Mouse (Mus musculus) intestine, embryonic 16.5 days (tissue): Measurements from ENCODE around the gene Dop1a. TPM values are rescaled to one million over a fixed set of nuclear protein-coding genes. Genes with fewer than 3 reads are reported as not detected.
A peak's percentile ranks its signal among the peaks of the same experiment; 100 is the strongest.
"Not testable (repeated sequence)": the region's sequence is repeated elsewhere in the genome, so short reads cannot be mapped to it uniquely, and the experiment has no call there.

Source experiments
- ATAC-seq: fragments of 200-750 bp; cut with Nextera tagmentation; 2 replicates; pipeline ENCODE4 v1.8.0; 2017; ENCODE audit warnings: moderate TSS enrichment, moderate library complexity
- H3K27ac ChIP-seq: fragments of 300-500 bp; sonication (generic); 2 replicates; pipeline ENCODE4 v1.5.1; 2014; ENCODE audit warnings: mild to moderate bottlenecking, low read length
- H3K27me3 ChIP-seq: fragments of 300-500 bp; sonication (generic); replicated peaks from 2 replicates; pipeline ENCODE4 v1.6.1; 2014; ENCODE audit warnings: low read length, control low read depth, mixed read lengths; ENCODE audit not compliant: control insufficient read depth, insufficient read depth
- H3K36me3 ChIP-seq: fragments of 300-500 bp; sonication (generic); 2 replicates; pipeline ENCODE4 v1.6.1; 2014; ENCODE audit warnings: low read length, control low read depth; ENCODE audit not compliant: control insufficient read depth, insufficient read depth
- H3K4me1 ChIP-seq: fragments of 300-500 bp; sonication (generic); 2 replicates; pipeline ENCODE4 v1.6.1; 2014; ENCODE audit warnings: low read length, control low read depth, mixed read lengths; ENCODE audit not compliant: control insufficient read depth, insufficient read depth
- H3K4me2 ChIP-seq: fragments of 300-500 bp; sonication (generic); 2 replicates; pipeline ENCODE4 v1.6.1; 2014; ENCODE audit warnings: low read depth, low read length, control low read depth
- H3K4me3 ChIP-seq: fragments of 300-500 bp; sonication (generic); 2 replicates; pipeline ENCODE4 v1.5.1; 2014; ENCODE audit warnings: mild to moderate bottlenecking, low read length
- H3K9ac ChIP-seq: fragments of 300-500 bp; sonication (generic); 2 replicates; pipeline ENCODE4 v1.6.1; 2014; ENCODE audit warnings: low read depth, low read length
- H3K9me3 ChIP-seq: fragments of 300-500 bp; sonication (generic); 2 replicates; pipeline ENCODE4 v1.6.1; 2016; ENCODE audit warnings: low read length, control low read depth; ENCODE audit not compliant: control insufficient read depth
- WGBS: fragments of 180-500 bp; shearing (Covaris S2); extraction: QIAGEN DNeasy Blood & Tissue Kit; methylation state at CpG from one replicate; pipeline ENCODE4 v1.1.7; 2014; 5-methylcytosine and 5-hydroxymethylcytosine counted together
- polyA plus RNA-seq: library from polyadenylated mRNA; unstranded; fragments of >200 nt; fragmentation: Nextera tagmentation; extraction: Ambion mirVana; gene quantifications from 2 replicates; pipeline ENCODE4 v1.2.1, GENCODE M21; 2015

The Dop1a gene
- polyA plus RNA-seq, 1 experiment from 2014 or later, result 10.5 TPM

DNA sequence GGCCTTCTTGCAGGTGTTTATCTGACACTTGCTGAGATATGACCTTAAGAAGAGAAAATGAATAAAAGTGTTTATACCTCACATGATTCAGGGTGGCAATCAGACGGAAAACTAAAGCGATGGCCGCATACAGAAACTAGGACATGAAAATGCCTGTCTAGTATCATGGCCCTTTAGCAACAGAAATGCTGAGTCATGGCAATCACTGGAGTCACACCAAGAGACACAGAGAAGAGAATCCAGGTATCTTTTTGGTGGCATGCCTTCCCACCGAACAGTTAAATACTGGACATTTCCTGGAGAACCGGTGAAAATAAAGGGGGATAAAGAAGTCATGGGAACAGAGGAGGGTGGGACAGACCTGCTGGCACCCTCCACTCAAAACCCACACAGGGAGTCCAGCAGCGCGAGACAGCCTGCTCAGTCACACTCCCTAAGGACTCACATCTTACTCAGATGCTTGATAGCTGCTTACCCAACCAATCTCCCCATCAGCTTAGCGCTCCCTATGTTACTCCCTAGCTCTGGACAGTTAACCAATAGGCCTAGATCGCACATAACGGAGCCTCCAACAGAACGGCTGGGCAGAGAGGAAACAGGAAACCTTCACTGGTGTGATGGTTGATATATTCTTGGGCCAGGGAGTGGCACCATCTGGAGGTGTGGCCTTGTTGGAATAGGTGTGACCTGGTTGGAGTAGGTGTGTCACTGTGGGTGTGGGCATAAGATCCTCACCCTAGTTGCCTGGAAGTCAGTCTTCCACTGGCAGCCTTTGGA lies 120.3 kb downstream of the Dop1a start:
- 0 out of 2 replicates have a peak, but pooled peaks have one; percentile 13 for ATAC-seq
- 88% methylated on average over 11 of the region's 11 CpGs for WGBS
- no peak overlapping the region for H3K4me2 ChIP-seq
- H3K9ac ChIP-seq, result no peak overlapping the region
- H3K36me3 ChIP-seq, result no peaks in the 10 kb centered on the region
- no peaks in the 10 kb centered on the region for H3K4me1 ChIP-seq
- H3K27me3 ChIP-seq, result no peaks in the 10 kb centered on the region
- H3K27ac ChIP-seq, result no peak overlapping the region
- 0 out of 2 replicates have a peak, but pooled peaks cover 3% of the 10 kb centered on the region for H3K9me3 ChIP-seq
- H3K4me3 ChIP-seq, result no peak overlapping the region

DNA sequence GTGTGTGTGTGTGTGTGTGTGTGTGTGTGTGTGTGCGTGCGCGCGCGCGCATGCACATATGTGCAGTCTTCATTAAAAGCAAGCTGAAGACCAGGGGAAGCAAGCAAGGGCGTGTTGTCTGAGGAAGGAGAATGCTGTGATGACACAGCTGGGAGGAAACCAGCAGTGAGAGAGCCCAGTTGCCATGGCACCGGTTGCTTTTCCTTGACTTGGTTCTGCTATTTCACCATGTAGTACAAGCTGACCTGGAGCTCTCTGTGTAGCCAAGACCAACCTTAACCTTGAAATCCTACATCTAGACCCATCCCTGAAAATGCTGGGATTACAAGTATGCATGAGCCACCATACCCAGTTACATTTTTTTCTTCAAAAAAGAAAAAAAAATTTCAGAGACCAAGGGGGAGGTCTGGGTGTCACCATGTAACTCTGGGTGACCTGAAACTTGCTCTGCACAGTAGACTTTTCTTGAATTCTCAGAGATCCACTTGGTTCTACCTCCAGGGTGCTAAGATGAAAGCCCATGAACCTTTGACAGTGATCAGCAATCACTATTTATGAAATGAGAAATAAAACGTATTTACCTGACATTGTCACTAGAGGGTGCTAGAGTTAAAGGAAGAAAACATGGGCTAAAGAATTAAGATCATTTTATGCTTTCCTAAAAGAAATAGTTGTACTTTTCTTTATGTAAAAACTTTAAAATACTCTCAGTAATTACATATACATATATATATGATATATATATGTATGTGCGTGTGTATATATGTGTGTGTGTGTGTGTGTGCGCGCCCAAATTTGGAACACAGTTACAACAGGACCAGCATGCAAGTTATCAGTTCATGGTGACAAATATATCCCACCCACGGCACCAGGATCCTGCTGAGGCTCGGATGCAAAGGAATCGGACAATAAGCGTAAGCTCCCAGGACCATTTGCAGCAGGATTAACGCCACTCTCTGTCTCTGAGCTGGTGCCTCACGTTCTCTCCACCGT lies 126.0 kb downstream of the Dop1a start:
- 73% methylated on average over 19 of the region's 19 CpGs for WGBS
- no peak overlapping the region for H3K4me3 ChIP-seq
- ATAC-seq, result peak; percentile 17; the same call in 1 of the 2 replicates
- no peak overlapping the region for H3K4me2 ChIP-seq
- H3K27ac ChIP-seq, result no peak overlapping the region
- no peak overlapping the region for H3K9ac ChIP-seq
- no peaks in the 10 kb centered on the region for H3K36me3 ChIP-seq
- H3K4me1 ChIP-seq, result no peaks in the 10 kb centered on the region
- H3K9me3 ChIP-seq, result 0 out of 2 replicates have a peak, but pooled peaks cover 3% of the 10 kb centered on the region
- no peaks in the 10 kb centered on the region for H3K27me3 ChIP-seq

DNA sequence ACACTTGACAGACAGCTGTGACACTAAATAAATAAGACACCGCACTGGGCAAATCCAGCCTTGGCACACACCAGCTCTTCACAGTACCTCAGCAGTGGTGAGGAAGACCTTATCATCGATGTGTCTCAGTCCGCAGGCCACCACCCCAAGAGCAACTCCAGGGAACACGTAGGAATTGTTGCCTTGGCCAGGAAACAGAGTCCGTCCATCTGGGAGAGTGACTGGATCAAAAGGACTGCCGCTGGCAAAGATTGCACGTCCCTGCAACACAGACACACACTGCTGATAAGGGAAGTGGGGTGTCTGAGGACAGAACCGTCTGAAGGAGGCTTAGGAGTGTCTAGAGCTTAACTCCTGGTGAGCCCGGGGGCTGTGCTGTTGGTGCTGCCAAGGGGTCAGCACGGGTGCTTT lies 127.4 kb downstream of the Dop1a start:
- peak; percentile 65 for ATAC-seq

DNA sequence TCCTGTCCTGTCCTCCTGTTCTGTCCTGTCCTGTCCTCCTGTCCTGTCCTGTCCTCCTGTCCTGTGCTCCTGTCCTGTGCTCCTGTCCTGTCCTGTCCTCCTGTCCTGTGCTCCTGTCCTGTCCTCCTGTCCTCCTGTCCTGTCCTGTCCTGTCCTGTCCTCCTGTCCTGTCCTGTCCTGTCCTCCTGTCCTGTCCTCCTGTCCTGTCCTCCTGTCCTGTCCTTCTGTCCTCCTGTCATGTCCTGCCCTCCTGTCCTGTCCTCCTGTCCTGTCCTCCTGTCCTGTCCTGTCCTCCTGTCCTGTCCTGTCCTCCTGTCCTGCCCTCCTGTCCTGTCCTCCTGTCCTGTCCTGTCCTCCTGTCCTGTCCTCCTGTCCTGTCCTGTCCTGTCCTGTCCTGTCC lies 130.0 kb downstream of the Dop1a start:
- H3K4me1 ChIP-seq, H3K36me3 ChIP-seq, H3K9me3 ChIP-seq, ATAC-seq, H3K27ac ChIP-seq, H3K4me3 ChIP-seq, H3K27me3 ChIP-seq, H3K9ac ChIP-seq, H3K4me2 ChIP-seq: not testable (repeated sequence)

More for the DNA sequence above, 127.4 kb downstream of the Dop1a start:
- not testable (repeated sequence) for H3K9ac ChIP-seq, H3K4me1 ChIP-seq, H3K27ac ChIP-seq, H3K36me3 ChIP-seq, H3K4me3 ChIP-seq, H3K27me3 ChIP-seq, H3K4me2 ChIP-seq, H3K9me3 ChIP-seq
- WGBS, result 50% methylated on average over 10 of the region's 10 CpGs

DNA sequence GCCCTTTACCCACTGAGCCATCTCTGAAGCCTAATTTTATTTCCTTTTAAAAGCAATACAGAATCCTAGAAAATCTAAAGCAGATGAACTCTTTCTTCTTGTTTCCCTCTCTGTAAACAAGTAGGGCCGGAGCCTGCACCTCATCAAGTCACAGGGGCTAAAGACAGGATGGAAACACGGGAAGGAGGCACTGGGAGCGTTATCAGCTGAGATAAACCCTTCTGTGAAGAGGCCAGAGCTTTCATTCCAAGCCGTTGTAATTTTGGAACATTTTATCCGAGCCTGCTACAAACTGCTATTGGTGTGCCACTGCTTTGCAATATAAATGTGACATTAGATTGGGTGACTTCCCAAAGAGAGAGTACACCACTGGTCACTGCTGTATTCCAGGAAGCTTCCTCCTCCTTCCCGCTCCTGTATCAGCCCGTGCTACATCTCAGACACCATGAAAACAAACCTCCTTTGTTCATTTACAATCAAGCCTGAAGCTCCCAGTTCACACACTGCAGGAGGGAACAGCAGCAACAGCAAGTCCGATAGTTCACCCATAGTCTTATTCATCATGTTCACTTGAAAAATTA lies 132.9 kb downstream of the Dop1a start:
- H3K27ac ChIP-seq, result no peak overlapping the region
- no peak overlapping the region for H3K4me2 ChIP-seq
- H3K9ac ChIP-seq, result no peak overlapping the region
- ATAC-seq, result peak; percentile 87
- no peaks in the 10 kb centered on the region for H3K27me3 ChIP-seq
- no peaks in the 10 kb centered on the region for H3K36me3 ChIP-seq
- no peak overlapping the region for H3K4me3 ChIP-seq
- H3K4me1 ChIP-seq, result no peaks in the 10 kb centered on the region
- H3K9me3 ChIP-seq, result no peaks in the 10 kb centered on the region
- WGBS, result 26% methylated on average over 8 of the region's 8 CpGs

Other genes with a start within 250 kb of the Dop1a start
- 4.0 and 4.7 TPM in 2 replicates for gene Ube2cbp, start 2.2 kb upstream of the Dop1a start, polyA plus RNA-seq
- gene Pgm3, start 104.7 kb downstream of the Dop1a start, polyA plus RNA-seq, result 49.1 and 50.6 TPM in 2 replicates
- 2.9 and 3.0 TPM in 2 replicates for gene Rwdd2a, start 104.8 kb downstream of the Dop1a start, polyA plus RNA-seq
- 23.5 and 23.9 TPM in 2 replicates for gene Me1, start 228.8 kb downstream of the Dop1a start, polyA plus RNA-seq